ENCODE assay signal across 13 mouse cellular contexts in genomic region chr4:32948696-32949095, GRCm38 (mm10). TPM values are rescaled to one million over a fixed set of nuclear protein-coding genes. Genes with fewer than 3 reads are reported as not detected.
DNase-seq lines count a peak whose midpoint lies in the region; ATAC-seq and TF ChIP-seq lines count a peak whose summit lies in the region.
"Had no signal": no experiment of that assay in that cellular context is flagged by ENCODE, and none has a peak within 500 bp of the region (broad histone marks: within the 10 kb centered on the region; RNA-seq: fewer than 3 reads in every experiment).

No protein-coding gene starts in this region.

- peaks cover 35% of the 10 kb centered on the region for H3K4me1 ChIP-seq in heart, embryonic 13.5 days
- peaks cover 25% of the 10 kb centered on the region for H3K4me1 ChIP-seq in midbrain, embryonic 15.5 days
- peaks cover 42% of the 10 kb centered on the region for H3K4me1 ChIP-seq in midbrain, embryonic 10.5 days
- peaks cover 14% of the 10 kb centered on the region for H3K4me1 ChIP-seq in embryonic facial prominence, embryonic 15.5 days
- H3K4me1 ChIP-seq in olfactory bulb, adult 2 months (ENCODE audit: control insufficient read depth, insufficient read depth, low read length), result peaks cover 10% of the 10 kb centered on the region

- no peaks in the 10 kb centered on the region for H3K36me3 ChIP-seq in heart, embryonic 13.5 days
- H3K36me3 ChIP-seq in midbrain, embryonic 15.5 days (replicated peaks), result no peaks in the 10 kb centered on the region
- H3K36me3 ChIP-seq in midbrain, embryonic 10.5 days, result no peaks in the 10 kb centered on the region
- no peaks in the 10 kb centered on the region for H3K36me3 ChIP-seq in embryonic facial prominence, embryonic 15.5 days

- TF ChIP-seq CTCF in olfactory bulb, adult 2 months (IDR thresholded peaks at IDR 0.05; ENCODE audit: insufficient read depth, low read depth, low read length), result no peak

- peak overlapping the region; percentile 27 for H3K4me2 ChIP-seq in heart, embryonic 13.5 days
- 0 out of 2 replicates have a peak overlapping the region, but pooled peaks have one; percentile 0 for H3K4me2 ChIP-seq in midbrain, embryonic 15.5 days
- H3K4me2 ChIP-seq in embryonic facial prominence, embryonic 15.5 days (replicated peaks), result 0 out of 2 replicates have a peak overlapping the region, but pooled peaks have one; percentile 6

- H3K27ac ChIP-seq in heart, embryonic 13.5 days (replicated peaks), result no peak overlapping the region
- no peak overlapping the region for H3K27ac ChIP-seq in midbrain, embryonic 15.5 days
- H3K27ac ChIP-seq in midbrain, embryonic 10.5 days (replicated peaks), result no peak overlapping the region
- no peak overlapping the region for H3K27ac ChIP-seq in embryonic facial prominence, embryonic 15.5 days (replicated peaks)
- H3K27ac ChIP-seq in olfactory bulb, adult 2 months (ENCODE audit: insufficient read depth, low read depth, low read length), result peak overlapping the region; percentile 85
- H3K27ac ChIP-seq: liver, embryonic 14.5 days had no signal

- no peaks in the 10 kb centered on the region for H3K9me3 ChIP-seq in heart, embryonic 13.5 days
- no peaks in the 10 kb centered on the region for H3K9me3 ChIP-seq in midbrain, embryonic 15.5 days
- no peaks in the 10 kb centered on the region for H3K9me3 ChIP-seq in midbrain, embryonic 10.5 days (replicated peaks)
- no peaks in the 10 kb centered on the region for H3K9me3 ChIP-seq in embryonic facial prominence, embryonic 15.5 days (replicated peaks)

- DNase-seq in heart, postnatal 36 days, result no peak
- no peak for DNase-seq in midbrain, embryonic 10.5 days (ENCODE audit: low spot score)
- DNase-seq in embryo, embryonic 9.5 days (ENCODE audit: extremely low spot score), result no peak
- DNase-seq: cerebellum, adult 8-10 months; heart, adult 18-20 months; left cerebral cortex, postnatal 4 days; lung, postnatal 10 days had no signal

- ATAC-seq in heart, embryonic 13.5 days (ENCODE audit: extremely low read depth, insufficient number of reproducible peaks, low FRiP score, low TSS enrichment), result no peak
- no peak for ATAC-seq in midbrain, embryonic 15.5 days (replicated peaks)
- ATAC-seq in embryonic facial prominence, embryonic 15.5 days (ENCODE audit: insufficient number of reproducible peaks, low FRiP score, low TSS enrichment, low read depth), result no peak

- H3K9ac ChIP-seq in heart, embryonic 13.5 days, result peak overlapping the region; percentile 16; the same call in 1 of the 2 replicates
- no peak overlapping the region for H3K9ac ChIP-seq in midbrain, embryonic 15.5 days
- H3K9ac ChIP-seq in embryonic facial prominence, embryonic 15.5 days, result no peak overlapping the region
- H3K9ac ChIP-seq: liver, embryonic 14.5 days had no signal

- WGBS in heart, embryonic 13.5 days, result 46% methylated on average over 10 of the region's 10 CpGs
- 40% methylated on average over 10 of the region's 10 CpGs for WGBS in midbrain, embryonic 15.5 days
- 53% methylated on average over 10 of the region's 10 CpGs for WGBS in midbrain, embryonic 10.5 days
- 24% methylated on average over 10 of the region's 10 CpGs for WGBS in embryonic facial prominence, embryonic 15.5 days
- WGBS in olfactory bulb, adult 2 months, result 11% methylated on average over 10 of the region's 10 CpGs

- TF ChIP-seq POLR2A in olfactory bulb, adult 2 months (IDR thresholded peaks at IDR 0.05; ENCODE audit: insufficient read depth, low read depth, low read length), result no peak

- 0 out of 2 replicates have a peak overlapping the region, but pooled peaks have one; percentile 6 for H3K4me3 ChIP-seq in heart, embryonic 13.5 days
- H3K4me3 ChIP-seq in midbrain, embryonic 15.5 days, result no peak overlapping the region
- H3K4me3 ChIP-seq in midbrain, embryonic 10.5 days, result no peak overlapping the region
- no peak overlapping the region for H3K4me3 ChIP-seq in embryonic facial prominence, embryonic 15.5 days (replicated peaks)
- H3K4me3 ChIP-seq in olfactory bulb, adult 2 months (ENCODE audit: insufficient read depth, low read depth, low read length), result peak overlapping the region; percentile 11; the same call in 1 of the 2 replicates
- H3K4me3 ChIP-seq: myocyte had no signal

- peaks cover 20% of the 10 kb centered on the region for H3K27me3 ChIP-seq in heart, embryonic 13.5 days (replicated peaks)
- H3K27me3 ChIP-seq in midbrain, embryonic 15.5 days (replicated peaks), result no peaks in the 10 kb centered on the region
- H3K27me3 ChIP-seq in midbrain, embryonic 10.5 days (ENCODE audit: low read depth, poor library complexity, severe bottlenecking), result peaks cover 32% of the 10 kb centered on the region
- 0 out of 2 replicates have a peak, but pooled peaks cover 3% of the 10 kb centered on the region for H3K27me3 ChIP-seq in embryonic facial prominence, embryonic 15.5 days

- intact Hi-C loops in heart, postnatal 36 days (cut with DNase I), result loop anchor here (2.0 kb wide), 1 partner anchor 58 kb away; no protein-coding TSS in a partner anchor

RNA-seq across cellular contexts. Expression of gene Ankrd6, which starts 1.9 kb away (rescaled TPM):
- polyA plus RNA-seq in heart, embryonic 13.5 days (2015; fragmentation: Nextera tagmentation; extraction: Ambion mirVana), result 4.2 and 5.0 TPM in 2 replicates
- 1 to 10 TPM; 3.6 to 7.4 TPM for total RNA-seq in heart, postnatal 36 days (2021)
- 32.2 and 32.4 TPM in 2 replicates for polyA plus RNA-seq in midbrain, embryonic 15.5 days (2015; fragmentation: Nextera tagmentation; extraction: Ambion mirVana)
- 23.7 and 32.0 TPM in 2 replicates for polyA plus RNA-seq in midbrain, embryonic 10.5 days (2016; fragmentation: Nextera tagmentation; extraction: Ambion mirVana)
- polyA plus RNA-seq in embryonic facial prominence, embryonic 15.5 days (2015; fragmentation: Nextera tagmentation; extraction: Ambion mirVana), result 11.2 and 12.0 TPM in 2 replicates
- 105 TPM in 1 of 2 replicates, not detected in the other for polyA plus RNA-seq in olfactory bulb, adult 2 months (2012; ENCODE audit: insufficient read depth, insufficient read length, low replicate concordance, missing spikeins)

RNA-seq across cellular contexts. Expression of gene Rragd, which starts 34.1 kb away (rescaled TPM):
- polyA plus RNA-seq in heart, embryonic 13.5 days (2015; fragmentation: Nextera tagmentation; extraction: Ambion mirVana), result 40.9 and 43.3 TPM in 2 replicates
- total RNA-seq in heart, postnatal 36 days (2021), result 10 to 100 TPM; 89.1 to 92.1 TPM
- polyA plus RNA-seq in midbrain, embryonic 15.5 days (2015; fragmentation: Nextera tagmentation; extraction: Ambion mirVana), result 31.3 and 32.2 TPM in 2 replicates
- 28.4 and 29.0 TPM in 2 replicates for polyA plus RNA-seq in midbrain, embryonic 10.5 days (2016; fragmentation: Nextera tagmentation; extraction: Ambion mirVana)
- polyA plus RNA-seq in embryonic facial prominence, embryonic 15.5 days (2015; fragmentation: Nextera tagmentation; extraction: Ambion mirVana), result 18.6 and 20.0 TPM in 2 replicates
- 152 TPM in 1 of 2 replicates, not detected in the other for polyA plus RNA-seq in olfactory bulb, adult 2 months (2012; ENCODE audit: insufficient read depth, insufficient read length, low replicate concordance, missing spikeins)

Comparison
In these comparisons a context has a peak if more than half of its experiments do, and no peak if none do; other contexts are left out.
1. H3K4me3 ChIP-seq: peak in heart, embryonic 13.5 days (single experiment) and olfactory bulb, adult 2 months (single experiment); none in midbrain, embryonic 15.5 days (single experiment), midbrain, embryonic 10.5 days (single experiment) and embryonic facial prominence, embryonic 15.5 days (single experiment).
2. Peak in every context shown above with its lines, with median percentiles within 50 percentile points of each other: H3K4me2 ChIP-seq.